Mouse (Mus musculus) lung, postnatal 0 days (tissue): ENCODE results near the gene Ccdc42. TPM values are rescaled to one million over a fixed set of nuclear protein-coding genes. Genes with fewer than 3 reads are reported as not detected.

Source experiments
- ATAC-seq: fragments of 200-750 bp; cut with Nextera tagmentation; 2 replicates; pipeline ENCODE4 v1.8.0; 2017; ENCODE audit warnings: moderate library complexity
- DNase-seq: peaks from one replicate; pipeline ENCODE4 v3.0.0-alpha.2; 2016; ENCODE audit warnings: low spot score
- H3K27ac ChIP-seq: fragments of 300-500 bp; sonication (generic); 2 replicates; pipeline ENCODE4 v1.5.1; 2014; ENCODE audit warnings: antibody characterized with exemption, mild to moderate bottlenecking, low read length, mixed read lengths
- H3K27me3 ChIP-seq: fragments of 300-500 bp; sonication (generic); replicated peaks from 2 replicates; pipeline ENCODE4 v1.6.1; 2014; ENCODE audit warnings: low read length, mixed read lengths; ENCODE audit not compliant: insufficient read depth
- H3K36me3 ChIP-seq: fragments of 300-500 bp; sonication (generic); 2 replicates; pipeline ENCODE4 v1.6.1; 2014; ENCODE audit warnings: low read length, mixed read lengths; ENCODE audit not compliant: insufficient read depth
- H3K4me1 ChIP-seq: fragments of 300-500 bp; sonication (generic); 2 replicates; pipeline ENCODE4 v1.6.1; 2014; ENCODE audit warnings: antibody characterized with exemption, low read depth, low read length, mixed read lengths; ENCODE audit not compliant: insufficient read depth
- H3K4me2 ChIP-seq: fragments of 300-500 bp; sonication (generic); replicated peaks from 2 replicates; pipeline ENCODE4 v1.6.1; 2014; ENCODE audit warnings: low read depth, mild to moderate bottlenecking, low read length, moderate library complexity, mixed read lengths
- H3K4me3 ChIP-seq: fragments of 300-500 bp; sonication (generic); 2 replicates; pipeline ENCODE4 v1.5.1; 2014; ENCODE audit warnings: low read depth, low read length
- H3K9ac ChIP-seq: fragments of 300-500 bp; sonication (generic); replicated peaks from 2 replicates; pipeline ENCODE4 v1.6.1; 2014; ENCODE audit warnings: low read depth, mild to moderate bottlenecking
- H3K9me3 ChIP-seq: fragments of 300-500 bp; sonication (generic); 2 replicates; pipeline ENCODE4 v1.6.1; 2016; ENCODE audit warnings: low read length, mixed read lengths
- CTCF ChIP-seq: IDR thresholded peaks from 2 replicates; pipeline ENCODE4 v1.5.1; 2016; ENCODE audit warnings: antibody characterized with exemption, mild to moderate bottlenecking
- EP300 ChIP-seq: IDR thresholded peaks from 2 replicates; pipeline ENCODE4 v1.6.1; 2016; ENCODE audit warnings: antibody characterized with exemption, mild to moderate bottlenecking, control low read depth
- WGBS: fragments of 180-500 bp; shearing (Covaris S2); extraction: QIAGEN DNeasy Blood & Tissue Kit; methylation state at CpG from one replicate; pipeline ENCODE4 v1.1.7; 2014; 5-methylcytosine and 5-hydroxymethylcytosine counted together
- polyA plus RNA-seq: library from polyadenylated mRNA; unstranded; fragments of >200 nt; fragmentation: Nextera tagmentation; extraction: Ambion mirVana; gene quantifications from 2 replicates; pipeline ENCODE4 v1.2.1, GENCODE M21; 2015

The Ccdc42 gene
- polyA plus RNA-seq, 1 experiment from 2014 or later, result 0.91 TPM

- no peak for TF ChIP-seq EP300
- TF ChIP-seq CTCF, result no peak
- WGBS, result 78% methylated on average over 6 of the region's 6 CpGs
Observed at GRCm38 (mm10) chr11:68580566-68580965, 6.3 kb upstream of the Ccdc42 start.

GRCm38 (mm10) chr11:68583225-68583624 lies 3.6 kb upstream of the Ccdc42 start:
- TF ChIP-seq EP300, result no peak
- TF ChIP-seq CTCF, result no peak
- 63% methylated on average over 13 of the region's 13 CpGs for WGBS
- H3K36me3 ChIP-seq, result no peaks in the 10 kb centered on the region
- H3K9me3 ChIP-seq, result no peaks in the 10 kb centered on the region
- no peaks in the 10 kb centered on the region for H3K27me3 ChIP-seq
- no peak overlapping the region for H3K4me3 ChIP-seq
- no peak for ATAC-seq
- H3K4me1 ChIP-seq, result no peaks in the 10 kb centered on the region
- peak; percentile 70 for DNase-seq
- no peak overlapping the region for H3K27ac ChIP-seq
- no peak overlapping the region for H3K9ac ChIP-seq
- no peak overlapping the region for H3K4me2 ChIP-seq

More at GRCm38 (mm10) chr11:68580566-68580965, 6.3 kb upstream of the Ccdc42 start:
- no peak overlapping the region for H3K27ac ChIP-seq
- no peak overlapping the region for H3K9ac ChIP-seq
- no peak overlapping the region for H3K4me2 ChIP-seq
- H3K4me3 ChIP-seq, result no peak overlapping the region
- H3K4me1 ChIP-seq, result no peaks in the 10 kb centered on the region
- no peaks in the 10 kb centered on the region for H3K9me3 ChIP-seq
- DNase-seq (no peak), ATAC-seq (no peak)
- no peaks in the 10 kb centered on the region for H3K27me3 ChIP-seq
- no peaks in the 10 kb centered on the region for H3K36me3 ChIP-seq

- Histone ChIP-seq H3K36me3 (no peaks in the 10 kb centered on the region), H3K4me3 (no peak overlapping the region), H3K4me2 (no peak overlapping the region), H3K9me3 (no peaks in the 10 kb centered on the region), H3K4me1 (no peaks in the 10 kb centered on the region), H3K27me3 (no peaks in the 10 kb centered on the region), H3K27ac (no peak overlapping the region), H3K9ac (no peak overlapping the region)
- 67% methylated on average over 8 of the region's 8 CpGs for WGBS
- ATAC-seq (no peak), DNase-seq (no peak)
- TF ChIP-seq EP300 (no peak), CTCF (no peak)
Observed at GRCm38 (mm10) chr11:68583906-68584480, 2.8 kb upstream of the Ccdc42 start.

GRCm38 (mm10) chr11:68585890-68586289 lies 931 bp upstream of the Ccdc42 start:
- H3K4me3 ChIP-seq, result no peak overlapping the region
- no peaks in the 10 kb centered on the region for H3K27me3 ChIP-seq
- no peak overlapping the region for H3K27ac ChIP-seq
- no peak overlapping the region for H3K4me2 ChIP-seq
- WGBS, result 19% methylated on average over 3 of the region's 3 CpGs
- H3K36me3 ChIP-seq, result no peaks in the 10 kb centered on the region
- ATAC-seq, result 0 out of 2 replicates have a peak, but pooled peaks have one; percentile 18
- no peak overlapping the region for H3K9ac ChIP-seq
- no peak for TF ChIP-seq EP300
- peak; percentile 62 for TF ChIP-seq CTCF
- peak; percentile 40 for DNase-seq
- H3K4me1 ChIP-seq, result no peaks in the 10 kb centered on the region
- H3K9me3 ChIP-seq, result no peaks in the 10 kb centered on the region

- Histone ChIP-seq H3K27ac (no peak overlapping the region), H3K9ac (no peak overlapping the region), H3K4me2 (no peak overlapping the region), H3K27me3 (no peaks in the 10 kb centered on the region), H3K4me1 (no peaks in the 10 kb centered on the region), H3K9me3 (no peaks in the 10 kb centered on the region), H3K36me3 (no peaks in the 10 kb centered on the region), H3K4me3 (no peak overlapping the region)
- ATAC-seq (peak; percentile 82), DNase-seq (peak; percentile 92)
- WGBS, result 56% methylated on average over 8 of the region's 8 CpGs
- TF ChIP-seq EP300 (no peak), CTCF (peak; percentile 96)
Observed at GRCm38 (mm10) chr11:68589055-68589809, 2.4 kb downstream of the Ccdc42 start.

GRCm38 (mm10) chr11:68591708-68592107 lies 4.9 kb downstream of the Ccdc42 start:
- 43% methylated on average over 5 of the region's 5 CpGs for WGBS
- no peak for TF ChIP-seq EP300
- no peak for ATAC-seq

More at GRCm38 (mm10) chr11:68591708-68592107, 4.9 kb downstream of the Ccdc42 start:
- no peaks in the 10 kb centered on the region for H3K9me3 ChIP-seq
- H3K27me3 ChIP-seq, result no peaks in the 10 kb centered on the region
- H3K4me1 ChIP-seq, result no peaks in the 10 kb centered on the region
- no peak for DNase-seq
- no peak overlapping the region for H3K4me3 ChIP-seq
- no peak overlapping the region for H3K4me2 ChIP-seq
- H3K27ac ChIP-seq, result no peak overlapping the region
- no peak overlapping the region for H3K9ac ChIP-seq
- H3K36me3 ChIP-seq, result no peaks in the 10 kb centered on the region
